10 mouse cellular contexts compared by ENCODE assay signal in genomic region chr2:116073311-116073904, GRCm38 (mm10). TPM values are rescaled to one million over a fixed set of nuclear protein-coding genes. Genes with fewer than 3 reads are reported as not detected.
DNase-seq lines count a peak whose midpoint lies in the region; ATAC-seq and TF ChIP-seq lines count a peak whose summit lies in the region.
"Had no signal": no experiment of that assay in that cellular context is flagged by ENCODE, and none has a peak within 500 bp of the region (broad histone marks: within the 10 kb centered on the region; RNA-seq: fewer than 3 reads in every experiment).

No protein-coding gene starts in this region.

- peak overlapping the region; percentile 50; the same call in 1 of the 2 replicates for H3K9ac ChIP-seq in heart, embryonic 13.5 days
- H3K9ac ChIP-seq in hindbrain, embryonic 13.5 days: peak overlapping the region; percentile 77
- peak overlapping the region; percentile 10; the same call in 1 of the 2 replicates for H3K9ac ChIP-seq in neural tube, embryonic 12.5 days

- H3K4me2 ChIP-seq in heart, embryonic 13.5 days: peak overlapping the region; percentile 90
- H3K4me2 ChIP-seq in hindbrain, embryonic 13.5 days: peak overlapping the region; percentile 87
- H3K4me2 ChIP-seq in neural tube, embryonic 12.5 days (replicated peaks): peak overlapping the region; percentile 87; the same call in 1 of the 2 replicates
- H3K4me2 ChIP-seq: liver, embryonic 11.5 days had no signal

- 44% methylated on average over 9 of the region's 9 CpGs for WGBS in heart, embryonic 13.5 days
- WGBS in heart, embryonic 10.5 days: 29% methylated on average over 9 of the region's 9 CpGs
- 31% methylated on average over 9 of the region's 9 CpGs for WGBS in hindbrain, embryonic 13.5 days
- WGBS in neural tube, embryonic 12.5 days: 28% methylated on average over 9 of the region's 9 CpGs

- no peak for TF ChIP-seq POLR2A in cortical plate, adult 2 months (IDR thresholded peaks at IDR 0.05; ENCODE audit: extremely low read depth, insufficient read depth, low read length)

- no peak overlapping the region for H3K27ac ChIP-seq in heart, embryonic 13.5 days (replicated peaks)
- H3K27ac ChIP-seq in heart, embryonic 10.5 days: no peak overlapping the region
- H3K27ac ChIP-seq in cortical plate, adult 2 months (ENCODE audit: insufficient read depth, low read length): 0 out of 2 replicates have a peak overlapping the region, but pooled peaks have one; percentile 5
- H3K27ac ChIP-seq in hindbrain, embryonic 13.5 days: peak overlapping the region; percentile 85
- H3K27ac ChIP-seq in neural tube, embryonic 12.5 days: no peak overlapping the region

- H3K9me3 ChIP-seq in heart, embryonic 13.5 days: no peaks in the 10 kb centered on the region
- H3K9me3 ChIP-seq in heart, embryonic 10.5 days: no peaks in the 10 kb centered on the region
- no peaks in the 10 kb centered on the region for H3K9me3 ChIP-seq in hindbrain, embryonic 13.5 days
- no peaks in the 10 kb centered on the region for H3K9me3 ChIP-seq in neural tube, embryonic 12.5 days

- peaks cover 34% of the 10 kb centered on the region for H3K4me1 ChIP-seq in heart, embryonic 13.5 days
- peaks cover 36% of the 10 kb centered on the region for H3K4me1 ChIP-seq in heart, embryonic 10.5 days
- H3K4me1 ChIP-seq in cortical plate, adult 2 months (ENCODE audit: control insufficient read depth, insufficient read depth, low read length): no peaks in the 10 kb centered on the region
- peaks cover 45% of the 10 kb centered on the region for H3K4me1 ChIP-seq in hindbrain, embryonic 13.5 days (replicated peaks)
- peaks cover 35% of the 10 kb centered on the region for H3K4me1 ChIP-seq in neural tube, embryonic 12.5 days

- no peak for TF ChIP-seq CTCF in cortical plate, adult 2 months (IDR thresholded peaks at IDR 0.05; ENCODE audit: extremely low read depth, insufficient read depth, low read length)

- no peak for ATAC-seq in heart, embryonic 13.5 days (ENCODE audit: extremely low read depth, insufficient number of reproducible peaks, low FRiP score, low TSS enrichment)
- ATAC-seq in hindbrain, embryonic 13.5 days (ENCODE audit: low FRiP score): no peak
- no peak for ATAC-seq in neural tube, embryonic 12.5 days (ENCODE audit: low FRiP score, low read depth)

- no peaks in the 10 kb centered on the region for H3K36me3 ChIP-seq in heart, embryonic 13.5 days
- H3K36me3 ChIP-seq in heart, embryonic 10.5 days: no peaks in the 10 kb centered on the region
- H3K36me3 ChIP-seq in hindbrain, embryonic 13.5 days: no peaks in the 10 kb centered on the region
- H3K36me3 ChIP-seq in neural tube, embryonic 12.5 days: no peaks in the 10 kb centered on the region

- no peak for DNase-seq in heart, embryonic 10.5 days (ENCODE audit: low spot score)
- DNase-seq in right cerebral cortex, postnatal 36 days (ENCODE audit: low spot score in 2 of 2): no peak
- no peak for DNase-seq in urinary bladder, postnatal 10 days (ENCODE audit: low spot score)
- DNase-seq in natural killer cell, adult 2 months (ENCODE audit: low spot score in 2 of 2): no peak
- DNase-seq: lung, postnatal 4 days had no signal

- H3K4me3 ChIP-seq in heart, embryonic 13.5 days: no peak overlapping the region
- no peak overlapping the region for H3K4me3 ChIP-seq in heart, embryonic 10.5 days
- no peak overlapping the region for H3K4me3 ChIP-seq in cortical plate, adult 2 months (ENCODE audit: insufficient read depth, low read length)
- H3K4me3 ChIP-seq in hindbrain, embryonic 13.5 days: peak overlapping the region; percentile 83
- H3K4me3 ChIP-seq in neural tube, embryonic 12.5 days: no peak overlapping the region

- no peaks in the 10 kb centered on the region; the same call in 1 of the 2 replicates for H3K27me3 ChIP-seq in heart, embryonic 13.5 days (replicated peaks)
- peaks cover 9% of the 10 kb centered on the region for H3K27me3 ChIP-seq in heart, embryonic 10.5 days (ENCODE audit: insufficient read depth, poor library complexity, severe bottlenecking)
- H3K27me3 ChIP-seq in hindbrain, embryonic 13.5 days: peaks cover 17% of the 10 kb centered on the region; the same call in 1 of the 2 replicates
- no peaks in the 10 kb centered on the region; the same call in 1 of the 2 replicates for H3K27me3 ChIP-seq in neural tube, embryonic 12.5 days (replicated peaks)

RNA-seq across cellular contexts. Expression of gene Meis2, which starts 7.8 kb away (rescaled TPM):
- 30.1 and 32.0 TPM in 2 replicates for polyA plus RNA-seq in heart, embryonic 13.5 days (2015; fragmentation: Nextera tagmentation; extraction: Ambion mirVana)
- 45.2 and 62.7 TPM in 2 replicates for polyA plus RNA-seq in heart, embryonic 10.5 days (2016; fragmentation: Nextera tagmentation; extraction: Ambion mirVana)
- 62.9 and 86.1 TPM in 2 replicates for polyA plus RNA-seq in cortical plate, adult 2 months (2012; rRNA removed)
- polyA plus RNA-seq in hindbrain, embryonic 13.5 days (2015; fragmentation: Nextera tagmentation; extraction: Ambion mirVana): 139 and 175 TPM in 2 replicates
- 108 and 120 TPM in 2 replicates for polyA plus RNA-seq in neural tube, embryonic 12.5 days (2016; fragmentation: Nextera tagmentation; extraction: Ambion mirVana)

Comparison
In these comparisons a context has a peak if more than half of its experiments do, and no peak if none do; other contexts are left out.
1. H3K27ac ChIP-seq: peak in cortical plate, adult 2 months (single experiment) and hindbrain, embryonic 13.5 days (single experiment); none in heart, embryonic 13.5 days (single experiment), heart, embryonic 10.5 days (single experiment) and neural tube, embryonic 12.5 days (single experiment).
2. H3K9ac ChIP-seq: peak in every context shown above with its lines; median percentile 77 in hindbrain, embryonic 13.5 days; 50 in heart, embryonic 13.5 days; 10 in neural tube, embryonic 12.5 days.
3. Peak in every context shown above with its lines, with median percentiles within 50 percentile points of each other: H3K4me2 ChIP-seq.